ENCODE assay signal across 19 mouse cellular contexts in genomic region chr10:18494249-18494648, GRCm38 (mm10). TPM values are rescaled to one million over a fixed set of nuclear protein-coding genes. Genes with fewer than 3 reads are reported as not detected.
A peak's percentile ranks its signal among the peaks of the same experiment; 100 is the strongest.
DNase-seq lines count a peak whose midpoint lies in the region; ATAC-seq lines count a peak whose summit lies in the region.
"Had no signal": no experiment of that assay in that cellular context is flagged by ENCODE, and none has a peak within 500 bp of the region (broad histone marks: within the 10 kb centered on the region; RNA-seq: fewer than 3 reads in every experiment).

No protein-coding gene starts in this region.

- no peaks in the 10 kb centered on the region for H3K27me3 ChIP-seq in heart, embryonic 12.5 days (replicated peaks)
- no peaks in the 10 kb centered on the region for H3K27me3 ChIP-seq in hindbrain, embryonic 13.5 days
- H3K27me3 ChIP-seq in hindbrain, embryonic 12.5 days = no peaks in the 10 kb centered on the region
- H3K27me3 ChIP-seq in neural tube, embryonic 13.5 days = no peaks in the 10 kb centered on the region
- no peaks in the 10 kb centered on the region for H3K27me3 ChIP-seq in neural tube, embryonic 15.5 days (replicated peaks)
- H3K27me3 ChIP-seq: liver, embryonic 12.5 days had no signal

- H3K9me3 ChIP-seq in heart, embryonic 12.5 days (replicated peaks) = no peaks in the 10 kb centered on the region
- no peaks in the 10 kb centered on the region for H3K9me3 ChIP-seq in hindbrain, embryonic 13.5 days
- H3K9me3 ChIP-seq in hindbrain, embryonic 12.5 days (replicated peaks) = no peaks in the 10 kb centered on the region
- no peaks in the 10 kb centered on the region for H3K9me3 ChIP-seq in neural tube, embryonic 13.5 days
- no peaks in the 10 kb centered on the region for H3K9me3 ChIP-seq in neural tube, embryonic 15.5 days (replicated peaks)
- H3K9me3 ChIP-seq: liver, embryonic 12.5 days; midbrain, embryonic 10.5 days had no signal

- H3K36me3 ChIP-seq in heart, embryonic 12.5 days = peaks cover 11% of the 10 kb centered on the region
- H3K36me3 ChIP-seq in hindbrain, embryonic 13.5 days = peaks cover 13% of the 10 kb centered on the region
- peaks cover 7% of the 10 kb centered on the region; the same call in 1 of the 2 replicates for H3K36me3 ChIP-seq in hindbrain, embryonic 12.5 days
- peaks cover 14% of the 10 kb centered on the region for H3K36me3 ChIP-seq in neural tube, embryonic 13.5 days
- H3K36me3 ChIP-seq in neural tube, embryonic 15.5 days = peaks cover 10% of the 10 kb centered on the region
- H3K36me3 ChIP-seq: liver, embryonic 12.5 days had no signal

- intact Hi-C loops in heart, postnatal 14 days (cut with DNase I) = no loop called here

- H3K9ac ChIP-seq in heart, embryonic 12.5 days = no peak overlapping the region
- H3K9ac ChIP-seq in hindbrain, embryonic 13.5 days = no peak overlapping the region
- H3K9ac ChIP-seq in hindbrain, embryonic 12.5 days = no peak overlapping the region
- no peak overlapping the region for H3K9ac ChIP-seq in neural tube, embryonic 13.5 days
- H3K9ac ChIP-seq in neural tube, embryonic 15.5 days (replicated peaks) = no peak overlapping the region
- H3K9ac ChIP-seq: liver, embryonic 12.5 days; lung, embryonic 14.5 days had no signal

- H3K27ac ChIP-seq in heart, embryonic 12.5 days (ENCODE audit: poor library complexity, severe bottlenecking) = peak overlapping the region; percentile 75
- H3K27ac ChIP-seq in hindbrain, embryonic 13.5 days = peak overlapping the region; percentile 8; the same call in 1 of the 2 replicates
- H3K27ac ChIP-seq in hindbrain, embryonic 12.5 days = no peak overlapping the region
- peak overlapping the region; percentile 39; the same call in 1 of the 2 replicates for H3K27ac ChIP-seq in neural tube, embryonic 13.5 days (replicated peaks)
- H3K27ac ChIP-seq in neural tube, embryonic 15.5 days (replicated peaks) = no peak overlapping the region
- H3K27ac ChIP-seq: gastrocnemius, adult 2 months; layer of hippocampus, adult 2 months; liver, embryonic 12.5 days; midbrain, embryonic 10.5 days had no signal

- 29% methylated on average over 7 of the region's 7 CpGs for whole genome bisulfite sequencing in heart, embryonic 12.5 days
- WGBS in hindbrain, embryonic 13.5 days = 49% methylated on average over 7 of the region's 7 CpGs
- 65% methylated on average over 7 of the region's 7 CpGs for WGBS in hindbrain, embryonic 12.5 days
- WGBS in neural tube, embryonic 13.5 days = 47% methylated on average over 7 of the region's 7 CpGs
- WGBS in neural tube, embryonic 15.5 days = 45% methylated on average over 7 of the region's 7 CpGs

- peaks cover 46% of the 10 kb centered on the region for H3K4me1 ChIP-seq in heart, embryonic 12.5 days (replicated peaks)
- H3K4me1 ChIP-seq in hindbrain, embryonic 13.5 days (replicated peaks) = peaks cover 28% of the 10 kb centered on the region
- peaks cover 6% of the 10 kb centered on the region; the same call in 1 of the 2 replicates for H3K4me1 ChIP-seq in hindbrain, embryonic 12.5 days
- peaks cover 26% of the 10 kb centered on the region for H3K4me1 ChIP-seq in neural tube, embryonic 13.5 days (replicated peaks)
- peaks cover 15% of the 10 kb centered on the region for H3K4me1 ChIP-seq in neural tube, embryonic 15.5 days
- H3K4me1 ChIP-seq: liver, embryonic 12.5 days; midbrain, embryonic 10.5 days had no signal

- ATAC-seq in heart, embryonic 12.5 days (ENCODE audit: insufficient number of reproducible peaks, low FRiP score) = no peak
- ATAC-seq in hindbrain, embryonic 13.5 days (ENCODE audit: low FRiP score) = no peak
- ATAC-seq in hindbrain, embryonic 12.5 days (ENCODE audit: low FRiP score) = no peak
- no peak for ATAC-seq in neural tube, embryonic 13.5 days (ENCODE audit: low read depth)
- ATAC-seq in neural tube, embryonic 15.5 days (ENCODE audit: low FRiP score) = no peak
- no peak for ATAC-seq in granulocyte monocyte progenitor cell, adult 5-6 weeks (replicated peaks; ENCODE audit: poor library complexity, severe bottlenecking)
- ATAC-seq: liver, embryonic 12.5 days had no signal

- no peak overlapping the region for H3K4me3 ChIP-seq in heart, embryonic 12.5 days
- no peak overlapping the region for H3K4me3 ChIP-seq in hindbrain, embryonic 13.5 days
- no peak overlapping the region for H3K4me3 ChIP-seq in hindbrain, embryonic 12.5 days
- H3K4me3 ChIP-seq in neural tube, embryonic 13.5 days = no peak overlapping the region
- H3K4me3 ChIP-seq in neural tube, embryonic 15.5 days (replicated peaks) = no peak overlapping the region
- H3K4me3 ChIP-seq: erythroblast, embryonic 14.5 days; gastrocnemius, adult 2 months; layer of hippocampus, adult 2 months; liver, embryonic 12.5 days; midbrain, embryonic 10.5 days had no signal

- DNase-seq in heart, postnatal 14 days = no peak
- DNase-seq: cerebellum, postnatal 10 days; gastrocnemius, adult 2 months; kidney, adult 18-20 months; lung, embryonic 14.5 days; lung, postnatal 4 days; right cerebral cortex, postnatal 4 days; thymus, postnatal 14 days had no signal

- H3K4me2 ChIP-seq in heart, embryonic 12.5 days = no peak overlapping the region
- no peak overlapping the region for H3K4me2 ChIP-seq in hindbrain, embryonic 13.5 days
- H3K4me2 ChIP-seq in hindbrain, embryonic 12.5 days (replicated peaks) = no peak overlapping the region
- no peak overlapping the region for H3K4me2 ChIP-seq in neural tube, embryonic 13.5 days
- no peak overlapping the region for H3K4me2 ChIP-seq in neural tube, embryonic 15.5 days
- H3K4me2 ChIP-seq: liver, embryonic 12.5 days; lung, embryonic 14.5 days had no signal

RNA-seq across cellular contexts. Expression of gene Hebp2, which starts 51.6 kb away (rescaled TPM):
- 17.9 and 18.3 TPM in 2 replicates for polyA plus RNA-seq in heart, embryonic 12.5 days (2016; fragmentation: Nextera tagmentation; extraction: Ambion mirVana)
- 1 to 10 TPM; 1.6 to 1.7 TPM for total RNA-seq in heart, postnatal 14 days (2021)
- 12.3 and 12.8 TPM in 2 replicates for polyA plus RNA-seq in hindbrain, embryonic 13.5 days (2015; fragmentation: Nextera tagmentation; extraction: Ambion mirVana)
- 15.4 and 15.5 TPM in 2 replicates for polyA plus RNA-seq in hindbrain, embryonic 12.5 days (2016; fragmentation: Nextera tagmentation; extraction: Ambion mirVana)
- polyA plus RNA-seq in neural tube, embryonic 13.5 days (2015; fragmentation: Nextera tagmentation; extraction: Ambion mirVana) = 14.7 and 15.2 TPM in 2 replicates
- 15.5 and 18.3 TPM in 2 replicates for polyA plus RNA-seq in neural tube, embryonic 15.5 days (2015; fragmentation: Nextera tagmentation; extraction: Ambion mirVana)
- total RNA-seq in granulocyte monocyte progenitor cell, adult 5-6 weeks (2014; fragmentation: Nextera tagmentation) = not detected in 2 replicates
- 1.2 and 2.3 TPM in 2 replicates for total RNA-seq in granulocyte monocyte progenitor cell, adult 5-6 weeks (2017)
- total RNA-seq: hematopoietic stem cell, adult 5-6 weeks had no signal
- polyA plus RNA-seq: erythroblast, embryonic 14.5 days had no signal

Comparison
In these comparisons a context has a peak if more than half of its experiments do, and no peak if none do; other contexts are left out.
1. H3K27ac ChIP-seq: peak in heart, embryonic 12.5 days (single experiment), hindbrain, embryonic 13.5 days (single experiment) and neural tube, embryonic 13.5 days (single experiment); none in hindbrain, embryonic 12.5 days (single experiment) and neural tube, embryonic 15.5 days (single experiment).